Mouse (Mus musculus) kidney, embryonic 14.5 days (tissue): ENCODE data around the gene Aes. TPM values are rescaled to one million over a fixed set of nuclear protein-coding genes. Genes with fewer than 3 reads are reported as not detected.

Experiments used
- ATAC-seq: fragments of 200-750 bp; cut with Nextera tagmentation; 2 replicates; pipeline ENCODE4 v1.8.0; 2017; ENCODE audit warnings: moderate number of reproducible peaks, mild to moderate bottlenecking, moderate TSS enrichment, moderate library complexity; ENCODE audit not compliant: low FRiP score, low TSS enrichment
- H3K27ac ChIP-seq: fragments of 300-500 bp; sonication (generic); 2 replicates; pipeline ENCODE4 v1.5.1; 2014; ENCODE audit warnings: low read depth, mild to moderate bottlenecking, low read length, moderate library complexity, mixed read lengths
- H3K27me3 ChIP-seq: fragments of 300-500 bp; sonication (generic); 2 replicates; pipeline ENCODE4 v1.6.1; 2014; ENCODE audit warnings: mild to moderate bottlenecking, low read length; ENCODE audit not compliant: control insufficient read depth, insufficient read depth
- H3K36me3 ChIP-seq: fragments of 300-500 bp; sonication (generic); 2 replicates; pipeline ENCODE4 v1.6.1; 2014; ENCODE audit warnings: low read length, mixed read lengths; ENCODE audit not compliant: control insufficient read depth, insufficient read depth
- H3K4me1 ChIP-seq: fragments of 300-500 bp; sonication (generic); 2 replicates; pipeline ENCODE4 v1.6.1; 2014; ENCODE audit warnings: low read length, mixed read lengths; ENCODE audit not compliant: control insufficient read depth, insufficient read depth
- H3K4me2 ChIP-seq: fragments of 300-500 bp; sonication (generic); replicated peaks from 2 replicates; pipeline ENCODE4 v1.6.1; 2014; ENCODE audit warnings: low read depth, mild to moderate bottlenecking, low read length
- H3K4me3 ChIP-seq: fragments of 300-500 bp; sonication (generic); 2 replicates; pipeline ENCODE4 v1.5.1; 2014; ENCODE audit warnings: mild to moderate bottlenecking, low read length
- H3K9ac ChIP-seq: fragments of 300-500 bp; sonication (generic); 2 replicates; pipeline ENCODE4 v1.6.1; 2014; ENCODE audit warnings: low read depth, mild to moderate bottlenecking, low read length, moderate library complexity
- H3K9me3 ChIP-seq: fragments of 300-500 bp; sonication (generic); 2 replicates; pipeline ENCODE4 v1.6.1; 2016; ENCODE audit warnings: low read length; ENCODE audit not compliant: control insufficient read depth
- WGBS: fragments of 180-500 bp; shearing (Covaris S2); extraction: QIAGEN DNeasy Blood & Tissue Kit; methylation state at CpG from one replicate; pipeline ENCODE4 v1.1.7; 2014; 5-methylcytosine and 5-hydroxymethylcytosine counted together
- polyA plus RNA-seq: library from polyadenylated mRNA; unstranded; fragments of >200 nt; fragmentation: Nextera tagmentation; extraction: Ambion mirVana; gene quantifications from 2 replicates; pipeline ENCODE4 v1.2.1, GENCODE M21; 2014

Gene Aes
- polyA plus RNA-seq, 1 experiment from 2014 or later: 408 TPM

- Histone ChIP-seq H3K9me3 (no peaks in the 10 kb centered on the region), H3K27me3 (no peaks in the 10 kb centered on the region), H3K36me3 (peaks cover 7% of the 10 kb centered on the region), H3K4me1 (peaks cover 66% of the 10 kb centered on the region), H3K27ac (peak overlapping the region; percentile 90), H3K4me2 (peak overlapping the region; percentile 61), H3K4me3 (peak overlapping the region; percentile 25), H3K9ac (peak overlapping the region; percentile 37)
- ATAC-seq: peak; percentile 61
- WGBS: under 1% methylated on average over 34 of the region's 34 CpGs
These were observed 11.7 kb downstream of the Aes start for GRCm38 (mm10) chr10:81570831-81571500.

- peaks cover 70% of the 10 kb centered on the region for H3K4me1 ChIP-seq
- H3K27me3 ChIP-seq: 0 out of 2 replicates have a peak, but pooled peaks cover 3% of the 10 kb centered on the region
- peak; percentile 89 for ATAC-seq
- H3K9ac ChIP-seq: peak overlapping the region; percentile 2; the same call in 1 of the 2 replicates
- H3K27ac ChIP-seq: peak overlapping the region; percentile 90; the same call in 1 of the 2 replicates
- peaks cover 2% of the 10 kb centered on the region for H3K36me3 ChIP-seq
- peak overlapping the region; percentile 61 for H3K4me2 ChIP-seq
- no peaks in the 10 kb centered on the region for H3K9me3 ChIP-seq
- WGBS: under 1% methylated on average over 18 of the region's 18 CpGs
- peak overlapping the region; percentile 25 for H3K4me3 ChIP-seq
These were observed 12.2 kb downstream of the Aes start for GRCm38 (mm10) chr10:81571501-81571876.

GRCm38 (mm10) chr10:81572133-81572671 is 12.9 kb downstream of the Aes start:
- H3K4me2 ChIP-seq: peak overlapping the region; percentile 39
- ATAC-seq: peak; percentile 1; the same call in 1 of the 2 replicates
- peak overlapping the region; percentile 28; the same call in 1 of the 2 replicates for H3K9ac ChIP-seq
- H3K4me1 ChIP-seq: peaks cover 73% of the 10 kb centered on the region
- no peaks in the 10 kb centered on the region for H3K36me3 ChIP-seq
- peaks cover 3% of the 10 kb centered on the region; the same call in 1 of the 2 replicates for H3K27me3 ChIP-seq
- peak overlapping the region; percentile 83; the same call in 1 of the 2 replicates for H3K27ac ChIP-seq
- 2% methylated on average over 9 of the region's 9 CpGs for WGBS
- no peaks in the 10 kb centered on the region for H3K9me3 ChIP-seq
- peak overlapping the region; percentile 22; the same call in 1 of the 2 replicates for H3K4me3 ChIP-seq

GRCm38 (mm10) chr10:81572975-81573374 is 13.7 kb downstream of the Aes start:
- Histone ChIP-seq H3K36me3 (no peaks in the 10 kb centered on the region), H3K4me3 (peak overlapping the region; percentile 8; the same call in 1 of the 2 replicates), H3K27me3 (peaks cover 6% of the 10 kb centered on the region; the same call in 1 of the 2 replicates), H3K9ac (no peak overlapping the region; the same call in 1 of the 2 replicates), H3K27ac (peak overlapping the region; percentile 59; the same call in 1 of the 2 replicates), H3K4me1 (peaks cover 71% of the 10 kb centered on the region), H3K4me2 (peak overlapping the region; percentile 39), H3K9me3 (no peaks in the 10 kb centered on the region)
- no peak for ATAC-seq
- WGBS: 12% methylated on average over 9 of the region's 9 CpGs

- no peaks in the 10 kb centered on the region for H3K9me3 ChIP-seq
- H3K4me2 ChIP-seq: peak within 1 kb of the TSS; percentile 77
- H3K36me3 ChIP-seq: no peaks in the 10 kb centered on the region
- peaks cover 6% of the 10 kb centered on the region; the same call in 1 of the 2 replicates for H3K27me3 ChIP-seq
- no peak for ATAC-seq
- H3K27ac ChIP-seq: peak within 1 kb of the TSS; percentile 69; the same call in 1 of the 2 replicates
- H3K9ac ChIP-seq: peak within 1 kb of the TSS; percentile 68
- H3K4me3 ChIP-seq: peak within 1 kb of the TSS; percentile 51
- 26% methylated on average over 10 of the region's 10 CpGs for WGBS
- H3K4me1 ChIP-seq: peaks cover 57% of the 10 kb centered on the region
These were observed 15.1 kb downstream of the Aes start, which contains the start of gene Tle2 for GRCm38 (mm10) chr10:81574081-81575056. Tle2 (plus strand) TSS chr10:81574561.

- no peaks in the 10 kb centered on the region for H3K36me3 ChIP-seq
- no peaks in the 10 kb centered on the region for H3K9me3 ChIP-seq
- peak overlapping the region; percentile 68 for H3K9ac ChIP-seq
- peaks cover 6% of the 10 kb centered on the region; the same call in 1 of the 2 replicates for H3K27me3 ChIP-seq
- peak overlapping the region; percentile 69; the same call in 1 of the 2 replicates for H3K27ac ChIP-seq
- no peak for ATAC-seq
- peaks cover 49% of the 10 kb centered on the region for H3K4me1 ChIP-seq
- H3K4me3 ChIP-seq: peak overlapping the region; percentile 51
- peak overlapping the region; percentile 77 for H3K4me2 ChIP-seq
- WGBS: 0% methylated on average over 30 of the region's 30 CpGs
These were observed 15.9 kb downstream of the Aes start for GRCm38 (mm10) chr10:81575208-81575631.

GRCm38 (mm10) chr10:81575695-81576094 is 16.4 kb downstream of the Aes start:
- no peak for ATAC-seq
- Histone ChIP-seq H3K4me1 (peaks cover 49% of the 10 kb centered on the region), H3K36me3 (no peaks in the 10 kb centered on the region), H3K27ac (peak overlapping the region; percentile 69; the same call in 1 of the 2 replicates), H3K4me3 (peak overlapping the region; percentile 51), H3K27me3 (peaks cover 6% of the 10 kb centered on the region; the same call in 1 of the 2 replicates), H3K9ac (peak overlapping the region; percentile 68), H3K4me2 (peak overlapping the region; percentile 77), H3K9me3 (no peaks in the 10 kb centered on the region)
- WGBS: 3% methylated on average over 6 of the region's 6 CpGs

- Histone ChIP-seq H3K4me3 (no peak overlapping the region), H3K27ac (no peak overlapping the region), H3K4me2 (0 out of 2 replicates have a peak overlapping the region, but pooled peaks have one; percentile 34), H3K36me3 (no peaks in the 10 kb centered on the region), H3K9me3 (no peaks in the 10 kb centered on the region), H3K27me3 (peaks cover 6% of the 10 kb centered on the region; the same call in 1 of the 2 replicates), H3K9ac (0 out of 2 replicates have a peak overlapping the region, but pooled peaks have one; percentile 31), H3K4me1 (peaks cover 31% of the 10 kb centered on the region)
- WGBS: 43% methylated on average over 4 of the region's 4 CpGs
- ATAC-seq: no peak
These were observed 20.7 kb downstream of the Aes start for GRCm38 (mm10) chr10:81579967-81580366.
